Mouse (Mus musculus): ENCODE measurements around the gene Sulf2.

DNA sequence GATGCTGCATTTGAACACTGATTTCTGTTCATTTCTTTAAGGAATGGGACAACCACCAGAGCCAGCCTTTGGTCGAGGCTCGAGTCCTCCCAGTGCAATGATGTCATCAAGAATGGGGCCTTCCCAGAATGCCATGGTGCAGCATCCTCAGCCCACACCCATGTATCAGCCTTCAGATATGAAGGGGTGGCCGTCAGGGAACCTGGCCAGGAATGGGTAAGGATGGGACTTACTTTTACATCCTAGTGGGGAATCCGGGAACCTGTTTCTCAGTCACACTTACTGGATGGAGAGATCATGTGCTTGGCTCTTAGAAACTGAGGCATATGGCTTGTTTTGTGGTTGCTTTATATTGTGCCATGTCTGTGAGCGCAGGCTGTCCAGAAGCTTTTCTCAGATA, 86.3 kb downstream of the Sulf2 start:
- TF ChIP-seq CTCF (IDR thresholded peaks at IDR 0.05; ENCODE audit: borderline replicate concordance, insufficient read depth, low read length) (no peak), POLR2A (IDR thresholded peaks at IDR 0.05; ENCODE audit: low read depth, low read length) (no peak)
